Mouse (Mus musculus) hindbrain, embryonic 14.5 days (tissue): Measurements from ENCODE around the gene Olfr1426. TPM values are rescaled to one million over a fixed set of nuclear protein-coding genes. Genes with fewer than 3 reads are reported as not detected.
"Not testable (repeated sequence)": the region's sequence is repeated elsewhere in the genome, so short reads cannot be mapped to it uniquely, and the experiment has no call there.

Experiments
- ATAC-seq: fragments of 200-750 bp; cut with Nextera tagmentation; 2 replicates; pipeline ENCODE4 v1.8.0; 2017; ENCODE audit warnings: moderate number of reproducible peaks, mild to moderate bottlenecking, moderate TSS enrichment, moderate library complexity; ENCODE audit not compliant: low FRiP score
- DNase-seq: peaks from one replicate; pipeline ENCODE4 v3.0.0-alpha.2; 2015; ENCODE audit warnings: low spot score
- H3K27ac ChIP-seq: fragments of 300-500 bp; sonication (generic); 2 replicates; pipeline ENCODE4 v1.5.1; 2014; ENCODE audit warnings: mild to moderate bottlenecking, moderate library complexity
- H3K27me3 ChIP-seq: fragments of 300-500 bp; sonication (generic); 2 replicates; pipeline ENCODE4 v1.6.1; 2014; ENCODE audit warnings: mild to moderate bottlenecking, low read length, mixed read lengths; ENCODE audit not compliant: control insufficient read depth, insufficient read depth
- H3K36me3 ChIP-seq: fragments of 300-500 bp; sonication (generic); replicated peaks from 2 replicates; pipeline ENCODE4 v1.6.1; 2014; ENCODE audit not compliant: control insufficient read depth, insufficient read depth
- H3K4me1 ChIP-seq: fragments of 300-500 bp; sonication (generic); replicated peaks from 2 replicates; pipeline ENCODE4 v1.6.1; 2014; ENCODE audit warnings: antibody characterized with exemption, low read length, mixed read lengths; ENCODE audit not compliant: control insufficient read depth, insufficient read depth
- H3K4me2 ChIP-seq: fragments of 300-500 bp; sonication (generic); replicated peaks from 2 replicates; pipeline ENCODE4 v1.6.1; 2014; ENCODE audit warnings: mild to moderate bottlenecking, moderate library complexity
- H3K4me3 ChIP-seq: fragments of 300-500 bp; sonication (generic); replicated peaks from 2 replicates; pipeline ENCODE4 v1.5.1; 2014; ENCODE audit warnings: mild to moderate bottlenecking, low read length
- H3K9ac ChIP-seq: fragments of 300-500 bp; sonication (generic); 2 replicates; pipeline ENCODE4 v1.6.1; 2014
- H3K9me3 ChIP-seq: fragments of 300-500 bp; sonication (generic); 2 replicates; pipeline ENCODE4 v1.6.1; 2016; ENCODE audit warnings: low read length; ENCODE audit not compliant: control insufficient read depth
- WGBS: fragments of 180-500 bp; shearing (Covaris S2); extraction: QIAGEN DNeasy Blood & Tissue Kit; methylation state at CpG from one replicate; pipeline ENCODE4 v1.1.7; 2014; 5-methylcytosine and 5-hydroxymethylcytosine counted together
- polyA plus RNA-seq: library from polyadenylated mRNA; unstranded; fragments of >200 nt; fragmentation: Nextera tagmentation; extraction: Ambion mirVana; gene quantifications from 2 replicates; pipeline ENCODE4 v1.2.1, GENCODE M21; 2014

Gene Olfr1426
- not detected in 2 replicates for polyA plus RNA-seq

- Histone ChIP-seq H3K9me3 (no peaks in the 10 kb centered on the region), H3K36me3 (no peaks in the 10 kb centered on the region), H3K27ac (no peak within 1 kb of the TSS), H3K4me1 (no peaks in the 10 kb centered on the region), H3K4me3 (no peak within 1 kb of the TSS), H3K27me3 (no peaks in the 10 kb centered on the region), H3K4me2 (no peak within 1 kb of the TSS), H3K9ac (no peak within 1 kb of the TSS)
- ATAC-seq (no peak), DNase-seq (no peak)
- 87% methylated on average over 1 of the region's 1 CpGs for WGBS
These were observed at the start of gene Olfr1426 for GRCm38 (mm10) chr19:12091913-12092312. Gene Olfr1426, minus strand, starts transcription at chr19:12092013.

GRCm38 (mm10) chr19:12134289-12134688 is 42.5 kb upstream of the Olfr1426 start:
- no peak for ATAC-seq
- H3K4me2 ChIP-seq, result no peak overlapping the region
- H3K4me3 ChIP-seq, result no peak overlapping the region
- H3K9ac ChIP-seq, result no peak overlapping the region
- H3K4me1 ChIP-seq, result no peaks in the 10 kb centered on the region
- DNase-seq, result peak; percentile 57
- no peak overlapping the region for H3K27ac ChIP-seq
- no peaks in the 10 kb centered on the region for H3K9me3 ChIP-seq
- no peaks in the 10 kb centered on the region for H3K36me3 ChIP-seq
- H3K27me3 ChIP-seq, result no peaks in the 10 kb centered on the region
- WGBS, result 32% methylated on average over 2 of the region's 2 CpGs

- Histone ChIP-seq H3K4me2 (no peak within 1 kb of the TSS), H3K9ac (no peak within 1 kb of the TSS), H3K4me3 (no peak within 1 kb of the TSS), H3K9me3 (no peaks in the 10 kb centered on the region), H3K27me3 (no peaks in the 10 kb centered on the region), H3K36me3 (no peaks in the 10 kb centered on the region), H3K27ac (no peak within 1 kb of the TSS), H3K4me1 (no peaks in the 10 kb centered on the region)
- ATAC-seq (no peak), DNase-seq (no peak)
- 79% methylated on average over 3 of the region's 3 CpGs for WGBS
These were observed 31.3 kb upstream of the Olfr1426 start, which contains the start of gene Olfr76 for GRCm38 (mm10) chr19:12123103-12123502. Gene Olfr76, minus strand, starts transcription at chr19:12123203.

- H3K9me3 ChIP-seq, result no peaks in the 10 kb centered on the region
- no peaks in the 10 kb centered on the region for H3K36me3 ChIP-seq
- no peak overlapping the region for H3K27ac ChIP-seq
- no peaks in the 10 kb centered on the region for H3K27me3 ChIP-seq
- no peak overlapping the region for H3K9ac ChIP-seq
- H3K4me3 ChIP-seq, result no peak overlapping the region
- no peak for DNase-seq
- ATAC-seq, result no peak
- H3K4me2 ChIP-seq, result no peak overlapping the region
- WGBS, result 94% methylated on average over 3 of the region's 3 CpGs
- H3K4me1 ChIP-seq, result no peaks in the 10 kb centered on the region
These were observed 24.7 kb upstream of the Olfr1426 start for GRCm38 (mm10) chr19:12116464-12116863.

GRCm38 (mm10) chr19:12115797-12116196 is 24.0 kb upstream of the Olfr1426 start, which contains the start of gene Olfr1428:
Gene Olfr1428, minus strand, starts transcription at chr19:12115897.
- 84% methylated on average over 1 of the region's 1 CpGs for WGBS
- Histone ChIP-seq H3K9me3 (no peaks in the 10 kb centered on the region), H3K36me3 (no peaks in the 10 kb centered on the region), H3K4me3 (no peak within 1 kb of the TSS), H3K9ac (no peak within 1 kb of the TSS), H3K4me2 (no peak within 1 kb of the TSS), H3K27me3 (no peaks in the 10 kb centered on the region), H3K27ac (no peak within 1 kb of the TSS), H3K4me1 (no peaks in the 10 kb centered on the region)
- DNase-seq (no peak), ATAC-seq (no peak)

- no peaks in the 10 kb centered on the region for H3K9me3 ChIP-seq
- no peaks in the 10 kb centered on the region for H3K36me3 ChIP-seq
- H3K4me3 ChIP-seq, result no peak overlapping the region
- no peak overlapping the region for H3K4me2 ChIP-seq
- DNase-seq (no peak), ATAC-seq (no peak)
- 70% methylated on average over 1 of the region's 1 CpGs for WGBS
- no peak overlapping the region for H3K27ac ChIP-seq
- no peaks in the 10 kb centered on the region for H3K4me1 ChIP-seq
- no peak overlapping the region for H3K9ac ChIP-seq
- H3K27me3 ChIP-seq, result no peaks in the 10 kb centered on the region
These were observed 22.0 kb upstream of the Olfr1426 start for GRCm38 (mm10) chr19:12113807-12114206.

GRCm38 (mm10) chr19:12104541-12104940 is 12.7 kb upstream of the Olfr1426 start:
- Histone ChIP-seq H3K27ac (no peak overlapping the region), H3K4me1 (no peaks in the 10 kb centered on the region), H3K9me3 (no peaks in the 10 kb centered on the region), H3K9ac (no peak overlapping the region), H3K4me2 (no peak overlapping the region), H3K4me3 (no peak overlapping the region), H3K27me3 (no peaks in the 10 kb centered on the region), H3K36me3 (no peaks in the 10 kb centered on the region)
- ATAC-seq (no peak), DNase-seq (no peak)
- 61% methylated on average over 1 of the region's 1 CpGs for WGBS

GRCm38 (mm10) chr19:12103234-12103633 is 11.4 kb upstream of the Olfr1426 start, which contains the start of gene Olfr1427:
Gene Olfr1427, minus strand, starts transcription at chr19:12103334.
- H3K36me3 ChIP-seq, result no peaks in the 10 kb centered on the region
- H3K27me3 ChIP-seq, result no peaks in the 10 kb centered on the region
- no peaks in the 10 kb centered on the region for H3K9me3 ChIP-seq
- ATAC-seq (no peak), DNase-seq (no peak)
- H3K4me3 ChIP-seq, result no peak within 1 kb of the TSS
- H3K9ac ChIP-seq, result no peak within 1 kb of the TSS
- no peak within 1 kb of the TSS for H3K27ac ChIP-seq
- WGBS, result 91% methylated on average over 2 of the region's 2 CpGs
- H3K4me2 ChIP-seq, result no peak within 1 kb of the TSS
- H3K4me1 ChIP-seq, result no peaks in the 10 kb centered on the region

- not testable (repeated sequence) for ATAC-seq, H3K4me3 ChIP-seq, H3K4me1 ChIP-seq, H3K27me3 ChIP-seq, DNase-seq, H3K4me2 ChIP-seq, H3K9ac ChIP-seq, H3K36me3 ChIP-seq, H3K9me3 ChIP-seq, H3K27ac ChIP-seq
- 86% methylated on average over 4 of the region's 4 CpGs for WGBS
These were observed 14.2 kb downstream of the Olfr1426 start, which contains the start of gene Olfr1425 for GRCm38 (mm10) chr19:12077631-12078030. Gene Olfr1425, minus strand, starts transcription at chr19:12077731.

GRCm38 (mm10) chr19:12069546-12069945 is 22.3 kb downstream of the Olfr1426 start:
- H3K27me3 ChIP-seq, H3K27ac ChIP-seq, H3K4me2 ChIP-seq, H3K36me3 ChIP-seq, DNase-seq, ATAC-seq, H3K4me1 ChIP-seq, H3K4me3 ChIP-seq, H3K9ac ChIP-seq, H3K9me3 ChIP-seq: not testable (repeated sequence)
- 85% methylated on average over 1 of the region's 1 CpGs for WGBS
